Mouse (Mus musculus) heart, postnatal 14 days (tissue): ENCODE results near the gene Yjefn3. TPM values are rescaled to one million over a fixed set of nuclear protein-coding genes. Genes with fewer than 3 reads are reported as not detected.

Experiments used
- DNase-seq, 2 experiments: peaks; one replicate each; pipeline ENCODE4 v3.0.0; 2021 to 2022
- intact Hi-C: fragments of 180-260 bp; cut with DNase I; formaldehyde crosslinking; loops from one replicate; pipeline ENCODE4 v1.15.1; 2025
- total RNA-seq, 2 experiments: library from RNA; stranded (reverse); gene quantifications; 2 replicates each; pipeline ENCODE4 v1.2.3; 2021

Yjefn3 gene
- total RNA-seq, 2 experiments from 2014 or later = 10.4 to 10.7 TPM

DNA sequence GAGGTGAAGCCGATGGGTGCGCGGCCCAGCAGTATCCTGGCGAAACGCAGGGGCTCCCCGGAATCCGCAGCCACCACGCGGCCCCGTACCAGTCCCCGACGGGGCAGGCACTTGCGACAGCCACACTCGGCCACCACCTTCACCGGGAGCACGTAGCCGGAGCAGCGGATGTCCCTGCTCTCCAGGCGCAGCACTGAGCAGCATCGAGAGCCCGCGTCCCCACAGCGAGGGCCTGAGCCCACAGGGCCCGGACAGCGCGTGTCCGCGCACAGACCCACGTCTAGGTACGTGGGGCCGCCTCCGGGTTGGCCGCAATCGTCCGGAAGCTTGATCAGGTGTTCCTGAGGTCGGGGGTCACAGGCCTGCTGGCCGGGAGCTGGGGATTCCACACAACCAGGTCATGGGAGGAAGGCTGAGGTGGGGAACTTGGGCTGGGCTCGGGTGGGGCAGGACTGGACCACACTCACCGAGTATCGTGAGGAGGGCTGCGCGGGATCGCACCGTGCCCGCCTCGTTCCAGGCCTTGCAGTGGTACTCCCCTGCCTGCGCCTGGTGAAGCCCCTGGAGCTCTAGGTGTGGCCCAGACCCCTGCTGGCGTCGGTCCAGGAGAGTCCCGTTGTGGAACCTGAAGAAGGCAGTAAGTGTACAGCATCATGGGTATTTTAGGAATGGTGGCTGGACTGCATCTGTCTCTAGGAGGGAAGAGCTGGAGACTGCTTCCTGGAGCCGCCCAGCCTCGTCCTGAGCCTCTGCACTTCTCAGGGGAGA lies 19.5 kb downstream of the Yjefn3 start:
- no peak for DNase-seq
- intact Hi-C loops = no loop called here

DNA sequence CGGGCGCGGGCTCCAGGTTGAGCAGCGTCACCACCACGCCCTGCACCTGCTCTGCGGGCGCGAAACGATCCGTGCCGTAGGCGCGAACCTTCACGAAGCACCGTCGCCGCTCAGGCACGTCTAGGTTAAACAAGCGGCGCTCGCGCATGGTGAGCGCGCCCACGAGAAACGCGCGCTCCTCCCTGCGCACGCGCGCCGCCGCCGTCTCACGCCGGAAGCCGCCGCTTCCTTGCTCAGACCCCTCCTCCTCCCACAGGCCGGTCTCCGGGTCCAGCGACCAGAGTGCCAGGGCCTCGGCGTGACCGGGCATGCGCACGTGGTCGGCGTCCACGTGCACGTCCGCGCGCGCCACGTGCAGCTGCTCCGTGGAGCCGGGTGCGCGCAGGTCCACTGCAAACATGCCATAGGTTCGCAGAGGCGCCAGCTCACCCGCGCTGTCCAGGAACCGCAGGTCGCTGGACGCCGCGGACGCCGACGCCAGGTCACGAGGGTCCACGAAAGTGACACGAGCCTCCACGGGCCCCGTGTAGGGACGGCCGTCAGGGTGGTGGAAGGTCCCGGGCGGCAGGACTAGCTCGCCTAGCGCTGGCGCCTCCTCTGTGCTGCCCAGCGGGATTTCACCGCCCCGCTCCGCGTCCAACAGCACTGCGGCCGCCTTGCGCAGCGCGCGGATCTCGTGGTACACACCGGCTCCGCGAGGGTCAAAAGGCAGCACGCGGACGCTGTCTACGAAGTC lies 20.3 kb downstream of the Yjefn3 start:
- intact Hi-C loops = no loop called here
- peak; percentile 72 to 74 for DNase-seq

GRCm38 (mm10) chr8:69881261-69881865 lies 21.1 kb downstream of the Yjefn3 start:
- intact Hi-C loops = no loop called here
- DNase-seq = no peak

DNA sequence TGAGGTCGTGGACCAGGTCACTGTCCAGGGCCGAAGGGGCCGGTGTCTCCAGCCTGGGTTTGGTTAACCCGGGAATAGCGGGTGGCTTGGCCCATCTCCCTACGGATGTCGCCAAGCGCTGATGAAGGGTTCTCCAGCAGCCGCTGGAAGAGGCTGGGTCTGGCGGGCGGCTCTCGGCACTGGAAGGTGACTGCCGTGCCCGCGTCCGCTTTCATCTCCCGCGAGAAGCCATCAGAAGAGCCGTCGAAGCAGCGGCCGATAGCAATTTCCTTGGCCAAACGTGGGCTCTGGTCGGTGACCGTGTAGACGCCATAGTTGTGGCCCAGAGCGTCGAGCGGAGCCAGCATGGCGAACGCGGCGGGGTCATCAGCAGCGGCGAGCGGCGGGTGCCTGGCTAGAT lies 21.7 kb downstream of the Yjefn3 start:
- intact Hi-C loops = no loop called here
- DNase-seq = no peak

- DNase-seq = no peak
- intact Hi-C loops = no loop called here
Observed at GRCm38 (mm10) chr8:69879678-69880077, 22.8 kb downstream of the Yjefn3 start.

DNA sequence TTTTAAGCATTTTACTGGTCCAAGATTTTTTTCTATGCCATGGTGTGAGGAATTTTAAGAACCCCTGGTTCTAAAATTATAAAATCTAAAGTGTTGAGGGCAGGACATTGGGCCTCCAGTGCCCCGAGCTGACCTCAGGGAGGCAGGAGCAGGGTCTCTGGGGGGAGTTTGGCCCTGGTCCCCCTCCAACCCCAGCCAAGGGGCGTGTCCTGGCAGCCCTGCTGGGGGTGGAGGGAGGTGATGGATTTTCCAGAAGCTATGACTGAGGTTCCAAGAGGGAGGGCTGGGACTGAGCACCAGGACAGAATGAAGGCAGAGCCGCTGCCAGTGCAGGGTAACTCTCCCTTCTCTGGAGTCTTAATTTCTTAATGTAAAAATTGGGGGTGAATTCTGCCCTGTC lies 24.5 kb downstream of the Yjefn3 start:
- no peak for DNase-seq
- intact Hi-C loops = no loop called here

DNA sequence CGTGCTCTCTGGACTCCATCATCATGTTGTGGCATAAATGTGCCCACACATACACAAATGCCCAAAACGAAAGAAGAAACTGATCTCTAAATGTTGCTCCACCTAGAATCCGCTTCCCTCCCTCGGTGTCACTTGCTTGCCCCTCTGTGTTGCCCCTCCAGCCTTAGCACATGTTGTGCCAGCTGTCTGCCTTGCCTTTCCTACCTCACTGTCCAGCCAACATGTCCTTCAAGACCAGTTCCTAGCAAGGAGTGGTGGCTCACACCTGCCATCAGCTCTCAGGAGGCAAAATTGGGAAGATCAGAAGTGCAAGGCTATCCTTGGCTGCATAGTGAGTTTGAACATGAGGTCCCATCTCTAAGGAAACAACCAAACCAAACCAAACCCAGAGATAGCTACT lies 25.1 kb downstream of the Yjefn3 start:
- intact Hi-C loops = no loop called here
- no peak for DNase-seq

- intact Hi-C loops = no loop called here
- DNase-seq = no peak
Observed at GRCm38 (mm10) chr8:69876967-69877366, 25.5 kb downstream of the Yjefn3 start.

GRCm38 (mm10) chr8:69876097-69876496 lies 26.4 kb downstream of the Yjefn3 start:
- intact Hi-C loops = no loop called here
- DNase-seq = no peak

GRCm38 (mm10) chr8:69874654-69875053 lies 27.9 kb downstream of the Yjefn3 start:
- no peak for DNase-seq
- intact Hi-C loops = loop anchor here (2.0 to 5.0 kb wide), 2 partner anchors 14 to 43 kb away; no protein-coding TSS in a partner anchor

DNA sequence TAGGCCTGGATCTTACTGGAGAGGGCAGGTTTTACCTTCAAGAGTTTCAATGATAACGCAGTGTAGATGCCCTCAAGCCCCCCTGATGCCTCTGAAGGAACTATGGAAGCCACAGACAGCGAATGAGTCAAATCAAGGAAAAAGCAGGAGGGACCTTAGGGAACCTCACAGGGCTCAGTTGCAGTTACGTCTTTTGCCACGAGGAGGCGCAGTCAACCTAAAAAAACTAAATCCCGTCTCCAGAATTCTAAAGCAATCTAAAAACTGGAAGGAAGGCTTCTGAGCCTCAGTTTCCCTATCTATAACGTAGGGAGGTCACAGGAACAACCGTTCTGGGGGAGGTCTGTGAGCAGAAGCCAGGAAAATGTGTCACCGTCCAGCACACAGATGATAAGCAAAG lies 28.4 kb downstream of the Yjefn3 start:
- intact Hi-C loops = loop anchor here (2.0 to 5.0 kb wide), 2 partner anchors 15 to 43 kb away; no protein-coding TSS in a partner anchor
- peak; percentile 63 to 78 for DNase-seq

DNA sequence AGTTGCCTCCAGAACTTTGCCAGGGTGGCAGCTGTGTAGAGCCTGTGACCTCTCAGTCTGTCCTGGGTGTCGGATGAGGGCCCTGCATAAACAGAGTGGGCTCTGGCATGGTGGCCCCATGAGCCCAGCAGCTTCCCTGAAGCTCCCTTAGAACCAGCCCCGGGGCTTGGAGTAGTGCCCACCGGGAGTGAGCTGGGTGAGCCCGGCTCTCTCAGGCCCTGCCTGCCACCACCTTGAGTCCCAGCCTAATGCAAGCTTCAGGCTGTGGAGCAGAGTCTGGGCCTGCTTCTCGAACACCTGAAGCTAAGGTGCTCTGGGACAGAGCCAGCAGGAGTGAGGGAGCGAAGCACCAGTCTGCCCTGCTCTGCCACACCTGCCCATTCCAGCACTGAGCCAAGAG lies 31.6 kb downstream of the Yjefn3 start:
- intact Hi-C loops = loop anchor here (5.0 kb wide), 1 partner anchor 46 kb away; no protein-coding TSS in a partner anchor
- DNase-seq = no peak

DNA sequence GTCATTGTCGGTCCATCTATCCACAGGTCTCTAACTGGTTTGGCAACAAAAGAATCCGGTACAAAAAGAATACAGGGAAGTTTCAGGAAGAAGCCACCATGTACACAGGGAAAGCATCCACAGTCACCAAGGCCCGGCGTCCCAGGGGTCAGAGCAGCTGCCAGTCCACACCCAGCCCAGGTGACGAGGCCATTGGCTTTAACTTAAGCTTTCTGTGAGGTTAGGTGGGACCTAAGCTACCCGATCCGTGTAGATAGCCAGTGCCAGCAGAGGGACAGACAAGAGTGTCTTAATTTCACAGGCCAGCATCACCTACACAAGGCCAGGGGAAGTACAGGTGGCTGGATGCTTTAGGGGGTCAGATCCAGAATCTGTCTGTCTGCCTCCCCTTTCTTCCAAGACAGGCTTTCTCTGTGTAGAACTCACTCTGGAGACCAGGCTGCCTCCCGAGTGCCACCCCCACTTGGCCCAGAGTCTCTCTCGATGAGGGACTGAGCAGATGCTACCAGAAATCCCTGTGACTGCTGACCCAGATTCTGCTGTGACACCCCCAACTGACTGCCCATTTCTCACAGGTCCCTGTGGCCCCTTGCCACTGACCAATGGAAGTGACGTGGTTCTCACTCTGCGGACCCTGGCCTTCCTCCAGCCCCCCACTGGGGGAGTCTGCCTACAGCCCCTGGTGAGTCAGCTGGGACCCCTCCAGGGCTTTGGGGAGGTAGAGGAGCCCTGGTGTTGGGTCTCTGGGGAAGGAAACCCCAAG lies 32.3 kb downstream of the Yjefn3 start:
- DNase-seq = no peak
- intact Hi-C loops = loop anchor here (5.0 kb wide), 1 partner anchor 47 kb away; no protein-coding TSS in a partner anchor

DNA sequence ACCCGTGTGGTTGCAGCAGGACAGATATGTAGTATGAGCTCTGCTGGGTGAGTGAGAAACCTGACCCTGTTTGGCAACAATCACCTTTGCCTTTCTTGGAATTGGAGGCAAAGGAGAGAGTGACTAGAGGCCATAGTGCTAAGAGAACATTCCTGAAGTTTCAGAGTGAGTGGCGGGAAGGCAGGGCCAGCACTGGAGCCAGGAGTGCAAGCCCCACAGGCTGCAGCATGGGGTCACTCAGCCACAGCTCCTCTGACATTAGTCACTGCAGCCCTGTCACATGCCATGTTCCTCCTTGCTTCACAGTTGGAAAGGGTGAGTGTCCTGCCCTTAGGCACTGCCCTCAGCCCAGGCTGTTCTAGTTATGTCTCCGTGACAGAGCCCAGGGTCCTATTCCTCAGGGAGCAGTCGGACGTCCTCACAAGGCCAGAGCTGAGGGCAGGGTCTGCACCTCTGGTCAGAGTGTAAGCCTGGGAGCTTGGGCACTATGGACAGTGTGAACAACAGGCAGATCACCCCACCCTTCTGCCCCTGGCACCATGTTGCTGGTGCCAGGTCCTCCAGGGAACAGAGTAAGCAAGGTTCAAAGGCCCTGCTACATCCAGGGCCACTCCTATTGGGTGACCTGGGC lies 34.7 kb downstream of the Yjefn3 start:
- DNase-seq = no peak
- intact Hi-C loops = no loop called here

DNA sequence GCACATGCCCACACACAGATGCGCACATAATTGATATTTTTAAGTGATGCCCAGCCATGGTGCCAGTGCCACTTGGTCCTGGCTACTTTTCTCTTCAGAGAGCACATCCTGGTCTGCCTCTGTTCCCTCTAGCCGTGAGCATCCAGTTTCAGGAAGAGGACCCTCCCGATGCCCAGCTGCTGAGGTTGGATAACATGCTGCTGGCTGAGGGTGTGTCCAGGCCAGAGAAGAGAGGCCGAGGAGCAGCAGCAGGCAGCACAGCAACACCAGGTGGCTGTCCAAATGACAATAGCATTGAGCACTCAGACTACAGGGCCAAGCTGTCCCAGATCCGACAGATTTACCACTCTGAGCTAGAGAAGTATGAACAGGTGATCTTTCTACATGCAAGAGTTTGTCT lies 38.3 kb downstream of the Yjefn3 start:
- intact Hi-C loops = no loop called here
- DNase-seq = no peak

- no peak for DNase-seq
- intact Hi-C loops = no loop called here
Observed at GRCm38 (mm10) chr8:69863387-69864020, 39.0 kb downstream of the Yjefn3 start.

DNA sequence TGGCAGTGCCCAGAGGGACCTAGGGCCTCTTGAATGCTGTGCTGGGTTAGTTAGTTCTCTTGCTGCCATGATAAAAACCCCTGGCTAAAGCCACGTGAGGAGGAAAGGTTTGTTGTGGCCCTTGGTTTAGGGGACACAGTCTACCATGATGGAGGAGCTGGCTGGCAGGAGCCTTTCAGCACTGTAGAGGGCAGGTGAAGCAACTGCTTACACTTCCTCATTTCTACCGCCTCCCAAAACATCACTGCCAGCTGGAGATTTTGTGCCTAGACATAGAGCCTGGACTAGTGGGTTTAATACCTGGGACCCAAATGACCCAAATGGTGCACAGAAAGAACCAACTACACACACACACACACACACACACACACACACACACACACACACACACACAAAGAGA lies 41.3 kb downstream of the Yjefn3 start:
- intact Hi-C loops = no loop called here
- no peak for DNase-seq

DNA sequence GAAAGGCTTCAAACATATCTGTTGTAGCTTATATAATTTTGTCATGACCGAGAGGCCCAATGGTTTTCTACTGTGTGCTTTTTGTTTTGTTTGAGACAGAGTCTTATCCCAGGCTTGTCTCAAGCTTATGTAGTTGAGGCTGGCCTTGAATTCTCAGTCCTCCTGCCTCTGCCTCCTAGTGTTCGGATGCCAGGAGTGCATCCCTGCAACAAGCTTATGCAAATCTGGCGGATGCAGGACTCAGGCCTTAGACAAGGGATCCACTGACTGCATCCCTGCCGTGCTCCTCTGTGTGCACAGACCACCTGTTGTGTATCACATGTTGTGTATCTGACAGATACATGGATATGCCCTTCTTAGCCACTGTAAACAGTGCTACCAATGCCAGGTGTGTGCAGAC lies 41.7 kb downstream of the Yjefn3 start:
- intact Hi-C loops = no loop called here
- no peak for DNase-seq

DNA sequence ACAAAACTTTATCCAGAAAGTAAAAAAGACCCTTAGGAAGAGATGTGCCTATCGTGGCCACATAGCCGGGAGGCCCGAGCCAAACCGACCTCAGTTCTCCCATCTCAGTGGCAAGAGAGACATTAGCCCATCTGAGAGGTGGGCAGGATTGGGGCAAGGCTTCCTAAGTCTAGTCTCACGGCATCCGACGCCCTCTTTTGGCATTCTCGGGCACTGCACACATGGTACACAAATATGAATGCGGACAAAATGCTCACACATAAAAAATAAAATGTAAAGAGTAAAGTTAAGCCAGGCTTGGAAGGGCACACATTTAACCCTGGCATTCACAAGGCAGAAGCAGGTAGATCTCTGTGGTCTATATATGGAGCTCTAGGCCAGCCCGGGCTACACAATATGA lies 48.6 kb downstream of the Yjefn3 start:
- intact Hi-C loops = no loop called here

More for the DNA sequence above, 48.6 kb downstream of the Yjefn3 start:
- DNase-seq = no peak
